Mouse (Mus musculus) heart, postnatal 10 days (tissue): ENCODE results near the gene Rps21. TPM values are rescaled to one million over a fixed set of nuclear protein-coding genes. Genes with fewer than 3 reads are reported as not detected.

Experiments used
- DNase-seq, 2 experiments: peaks; one replicate each; pipeline ENCODE4 v3.0.0; 2021
- intact Hi-C: fragments of 180-260 bp; cut with DNase I; formaldehyde crosslinking; loops from one replicate; pipeline ENCODE4 v1.15.1; 2025
- total RNA-seq, 2 experiments: library from RNA; stranded (reverse); gene quantifications; 2 replicates each; pipeline ENCODE4 v1.2.3; 2021

Rps21 gene
- total RNA-seq = 100 to 1,000 TPM; 575 to 597 TPM

- intact Hi-C loops = loop anchor here (10.0 kb wide), 3 partner anchors 182 to 342 kb away; partner anchors contain the start of gene Mtg2
- DNase-seq = peak; percentile 99
Measured at GRCm38 (mm10) chr2:180257001-180257521, at the start of gene Rps21. TSS of gene Rps21 (plus strand) at chr2:180257377.

- intact Hi-C loops = loop anchor here (1.0 to 2.0 kb wide), 2 partner anchors 19 to 43 kb away; no protein-coding TSS in a partner anchor
- peak; percentile 80 for DNase-seq
Measured at GRCm38 (mm10) chr2:180207840-180208239, 49.3 kb upstream of the Rps21 start.

GRCm38 (mm10) chr2:180208976-180209375 is 48.2 kb upstream of the Rps21 start:
- no peak for DNase-seq
- intact Hi-C loops = loop anchor here (1.0 to 2.0 kb wide), 2 partner anchors 18 to 42 kb away; no protein-coding TSS in a partner anchor

DNA sequence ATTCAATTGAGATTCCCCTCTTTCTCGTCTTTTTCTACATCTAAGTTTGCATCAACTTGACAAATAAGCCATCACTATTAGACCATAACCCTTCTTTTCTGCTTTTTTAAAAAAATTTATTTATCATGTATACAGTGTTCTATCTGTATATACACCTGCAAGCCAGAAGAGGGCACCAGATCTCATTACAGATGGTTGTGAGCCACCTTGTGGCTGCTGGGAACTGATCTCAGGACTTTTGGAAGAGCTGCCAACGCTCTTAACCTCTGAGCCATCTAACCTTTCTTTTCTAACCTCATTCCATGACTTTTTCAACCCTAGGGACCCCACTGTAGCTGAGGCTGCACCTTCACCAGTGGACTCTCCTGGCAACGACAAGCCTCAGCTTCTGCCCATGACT is 44.9 kb upstream of the Rps21 start:
- intact Hi-C loops = no loop called here
- no peak for DNase-seq

DNA sequence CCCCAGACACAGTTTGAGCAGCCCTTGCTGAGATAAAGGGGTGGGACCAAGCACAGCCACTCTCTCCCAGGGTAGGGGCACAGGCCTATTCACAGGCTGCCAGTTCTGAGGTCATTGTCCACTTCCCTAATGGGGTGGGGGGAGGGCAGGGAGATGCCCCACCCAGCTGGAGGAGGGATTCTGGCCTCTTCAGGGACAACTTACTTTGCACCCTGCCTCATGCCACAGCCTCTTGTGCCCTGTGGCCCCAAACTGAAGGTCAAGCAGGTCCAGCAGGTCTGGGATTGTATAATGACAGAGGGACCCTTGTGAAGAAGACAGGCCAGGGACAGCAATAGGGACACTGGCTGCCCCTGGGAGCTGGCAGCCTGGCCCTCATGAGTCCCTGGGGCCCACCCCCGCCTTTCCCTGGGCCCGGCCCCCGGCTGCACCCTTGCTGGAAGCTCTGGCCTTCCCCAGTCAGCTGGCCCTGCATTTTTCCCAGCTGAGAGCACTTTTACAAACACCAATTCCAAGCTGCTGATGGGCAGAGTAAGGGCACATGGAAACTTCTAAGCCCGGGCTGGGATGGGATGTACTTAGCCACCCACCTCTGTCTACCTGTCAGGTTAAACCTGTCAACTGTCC is 42.7 kb upstream of the Rps21 start:
- DNase-seq = no peak
- intact Hi-C loops = no loop called here

- intact Hi-C loops = no loop called here
- DNase-seq = peak; percentile 42 to 43
Measured at GRCm38 (mm10) chr2:180215011-180215461, 42.1 kb upstream of the Rps21 start.

- intact Hi-C loops = no loop called here
- peak; percentile 46 to 51 for DNase-seq
Measured at GRCm38 (mm10) chr2:180215951-180216350, 41.2 kb upstream of the Rps21 start.

DNA sequence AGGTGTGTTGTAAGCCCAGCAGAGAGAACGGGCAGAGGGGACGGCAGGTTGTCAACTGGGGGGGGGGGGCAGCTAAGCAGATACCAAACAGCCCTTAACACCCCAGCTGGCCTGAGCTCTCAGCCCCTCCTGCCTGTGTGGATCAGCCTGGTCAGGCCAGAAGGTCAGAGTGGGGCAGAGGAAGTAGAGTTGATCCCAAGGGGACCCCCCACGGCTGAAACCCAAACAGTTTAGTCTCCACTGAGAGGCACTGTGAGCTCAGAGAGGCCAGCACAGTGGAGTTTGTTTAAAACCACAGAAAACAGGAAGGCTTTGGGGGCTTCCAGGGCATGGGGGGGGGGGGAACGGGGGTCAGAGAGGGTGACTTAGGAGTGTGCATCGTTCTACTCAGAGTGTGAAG is 40.3 kb upstream of the Rps21 start:
- intact Hi-C loops = no loop called here
- DNase-seq = no peak

DNA sequence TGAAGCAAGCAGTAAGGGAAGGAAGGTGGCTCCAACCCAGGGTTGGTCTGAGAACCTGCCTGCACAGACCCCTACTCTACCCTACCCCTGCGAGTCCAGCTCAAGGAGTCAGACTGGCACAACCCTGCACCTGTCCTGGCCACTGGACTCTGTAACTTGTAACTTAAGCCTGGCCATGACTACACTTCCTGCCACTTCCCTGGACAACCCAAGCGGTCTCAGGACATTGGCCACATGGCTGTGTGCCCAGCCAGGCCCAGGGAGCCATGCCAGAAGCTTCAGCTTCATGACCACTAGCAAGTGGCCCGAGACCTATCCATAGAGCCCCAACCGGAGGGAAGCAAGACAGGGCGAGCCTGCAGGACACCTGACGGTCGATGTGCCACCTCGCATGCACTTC is 39.6 kb upstream of the Rps21 start:
- intact Hi-C loops = no loop called here
- DNase-seq = peak; percentile 84

DNA sequence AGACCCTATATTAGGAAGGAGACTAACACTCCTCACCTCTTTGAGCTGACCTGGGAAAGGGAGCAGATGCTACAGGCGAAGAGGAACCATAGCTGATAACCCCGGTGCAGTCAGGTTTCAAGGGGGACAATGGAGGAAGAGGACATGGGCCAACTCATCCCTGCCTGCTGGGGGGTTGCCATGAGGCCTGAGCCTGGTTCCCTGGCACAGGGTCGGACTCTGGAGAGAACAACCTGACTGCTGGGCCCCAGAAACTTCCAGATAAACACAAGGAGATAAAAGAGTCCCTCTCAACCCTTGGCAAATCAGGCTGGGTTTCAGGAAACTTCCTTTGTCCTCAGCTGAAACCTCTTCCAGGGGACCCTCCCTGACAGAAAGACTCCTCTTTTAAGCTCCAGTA is 38.9 kb upstream of the Rps21 start:
- intact Hi-C loops = no loop called here
- DNase-seq = no peak

DNA sequence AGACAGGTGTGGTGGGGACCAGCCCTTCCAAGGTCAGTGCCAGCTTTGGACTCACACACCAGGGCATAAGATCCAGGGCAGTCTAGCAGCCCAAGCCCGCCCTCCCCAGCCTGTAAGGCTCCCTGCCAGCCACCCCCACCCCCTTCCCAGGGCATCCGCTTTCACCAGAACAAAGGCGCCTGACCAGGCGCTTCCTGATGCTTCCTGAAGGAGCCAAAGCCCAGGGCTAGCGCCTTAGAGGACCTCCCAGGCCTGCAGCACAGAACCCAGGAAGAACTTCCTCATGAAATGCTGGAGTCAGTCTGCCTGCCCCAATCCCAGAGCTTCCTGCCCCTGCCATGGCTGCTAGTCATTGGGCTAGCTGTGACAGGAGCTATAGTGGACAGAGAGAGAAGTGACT is 38.5 kb upstream of the Rps21 start:
- intact Hi-C loops = no loop called here

DNA sequence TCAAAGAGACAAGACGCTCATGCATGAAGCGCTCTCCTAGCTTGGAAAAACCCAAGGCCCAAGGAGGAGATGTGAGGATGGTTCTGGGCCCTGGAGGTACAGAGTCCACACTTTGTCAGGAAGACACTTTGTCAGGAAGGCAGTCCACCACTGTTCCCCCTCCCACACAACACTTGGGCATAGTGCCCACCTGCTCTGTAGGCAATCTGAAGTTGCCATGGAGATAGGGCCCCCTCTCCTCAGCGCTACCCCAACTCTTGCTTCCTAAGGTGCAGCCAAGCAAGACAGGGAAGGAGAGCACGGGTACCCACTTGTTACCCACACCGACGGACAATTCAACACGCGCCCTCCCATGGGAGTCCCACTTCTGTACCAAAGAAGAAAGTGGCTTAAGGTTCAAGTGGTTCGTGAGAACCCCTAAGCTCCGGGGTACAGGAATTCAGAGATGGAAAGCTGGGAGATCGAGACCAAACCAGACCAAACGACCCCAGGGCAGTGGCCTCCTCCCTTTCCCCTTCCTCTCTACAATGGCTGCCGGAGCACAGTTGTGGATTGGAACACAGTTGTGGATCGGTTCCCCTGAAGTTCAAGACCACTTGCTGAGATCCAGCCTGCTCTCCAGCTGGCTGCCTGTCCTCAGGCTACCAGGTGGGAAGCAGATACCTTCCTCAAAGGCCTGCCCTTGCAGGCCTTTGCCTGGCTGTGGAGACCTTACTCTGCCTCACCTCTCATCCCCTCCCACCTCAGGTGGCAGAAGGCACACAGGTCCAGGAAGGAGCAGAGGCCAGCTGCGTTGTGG is 37.8 kb upstream of the Rps21 start:
- DNase-seq = no peak
- intact Hi-C loops = no loop called here

More for the DNA sequence above, 38.5 kb upstream of the Rps21 start:
- peak; percentile 42 to 46 for DNase-seq

- intact Hi-C loops = no loop called here
Measured at GRCm38 (mm10) chr2:180220165-180220564, 37.0 kb upstream of the Rps21 start.

DNA sequence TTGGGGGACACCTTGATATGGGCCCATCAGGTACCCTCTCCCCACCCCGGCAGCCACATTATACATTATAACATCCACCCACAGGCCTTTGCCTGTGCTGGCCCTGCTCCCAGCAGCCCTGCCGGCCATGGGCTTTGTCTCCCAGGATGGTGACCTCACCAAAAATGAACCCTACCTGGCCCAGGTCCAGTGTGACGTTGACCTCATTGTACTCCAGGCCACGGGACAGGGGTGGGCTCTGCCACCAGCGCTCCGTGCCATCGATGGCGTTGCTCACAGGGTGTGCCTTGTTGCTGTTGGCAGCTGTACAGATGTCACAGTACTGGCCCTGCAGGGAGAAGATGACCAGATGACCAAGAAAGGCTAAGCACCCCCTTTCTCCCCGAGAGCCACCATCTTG is 36.1 kb upstream of the Rps21 start:
- intact Hi-C loops = no loop called here
- DNase-seq = no peak

More at GRCm38 (mm10) chr2:180220165-180220564, 37.0 kb upstream of the Rps21 start:
- DNase-seq = no peak

- intact Hi-C loops = no loop called here
- peak in 1 of 2 experiments; percentile 51 for DNase-seq
Measured at GRCm38 (mm10) chr2:180222250-180222649, 34.9 kb upstream of the Rps21 start.

GRCm38 (mm10) chr2:180224647-180225043 is 32.5 kb upstream of the Rps21 start:
- no peak for DNase-seq
- intact Hi-C loops = loop anchor here (1.0 kb wide), 1 partner anchor 11 kb away; no protein-coding TSS in a partner anchor

GRCm38 (mm10) chr2:180225044-180225761 is 32.0 kb upstream of the Rps21 start:
- peak; percentile 53 to 60 for DNase-seq
- intact Hi-C loops = no loop called here

GRCm38 (mm10) chr2:180225762-180226378 is 31.3 kb upstream of the Rps21 start, which contains the start of gene Lama5:
TSS of gene Lama5 (minus strand) at chr2:180225859.
- intact Hi-C loops = loop anchor here (2.0 kb wide), 1 partner anchor 17 kb away; no protein-coding TSS in a partner anchor
- DNase-seq = peak; percentile 74 to 76

GRCm38 (mm10) chr2:180227262-180228059 is 29.7 kb upstream of the Rps21 start:
- intact Hi-C loops = loop anchor here (2.0 kb wide), 1 partner anchor 19 kb away; no protein-coding TSS in a partner anchor
- DNase-seq = peak; percentile 68 to 74
